Mouse (Mus musculus): ENCODE measurements at regions not wholly inside any gene's neighbourhood (a gene's known extent, or its start where the extent isn't known, plus 50 kb on each side); places are given as distances from the start of the nearest gene placed in this dataset.

- Histone ChIP-seq H3ac (ENCODE audit: control insufficient read depth, insufficient read length) (no peak overlapping the region), H3K4me2 (ENCODE audit: low read depth) (no peak overlapping the region), H3K4me3 (no peak overlapping the region), H3K27me3 (ENCODE audit: control insufficient read depth, insufficient read depth, insufficient read length) (no peaks in the 10 kb centered on the region), H3K79me2 (ENCODE audit: control insufficient read depth, insufficient read depth) (no peaks in the 10 kb centered on the region), H3K36me3 (ENCODE audit: control insufficient read depth, insufficient read depth) (no peaks in the 10 kb centered on the region)
- TF ChIP-seq POLR2AphosphoS2 (IDR thresholded peaks at IDR 0.05; ENCODE audit: insufficient read length, low read depth) (no peak), CEBPB (IDR thresholded peaks at IDR 0.05; ENCODE audit: insufficient read depth, poor library complexity, severe bottlenecking) (no peak), POLR2A (IDR thresholded peaks at IDR 0.05; ENCODE audit: insufficient read length, low read depth) (no peak), USF1 (IDR thresholded peaks at IDR 0.05; ENCODE audit: low read depth) (no peak), TCF12 (IDR thresholded peaks at IDR 0.05; ENCODE audit: insufficient read depth, poor library complexity, severe bottlenecking) (no peak), MAX (IDR thresholded peaks at IDR 0.05; ENCODE audit: low read depth) (no peak), MYOD1 (IDR thresholded peaks at IDR 0.05; ENCODE audit: control insufficient read depth in 1 of 3, insufficient read length in 2 of 3, low read depth in 2 of 3) (no peak), TCF3 (IDR thresholded peaks at IDR 0.05; ENCODE audit: insufficient read length, low read depth) (no peak)
These were observed 194.3 kb upstream of the Gm10131 start for GRCm38 (mm10) chr8:34305542-34306485.

GRCm38 (mm10) chr8:34303815-34304214 lies 192.3 kb upstream of the Gm10131 start:
- Histone ChIP-seq H3ac (ENCODE audit: control insufficient read depth, insufficient read length) (no peak overlapping the region), H3K36me3 (ENCODE audit: control insufficient read depth, insufficient read depth) (no peaks in the 10 kb centered on the region), H3K4me2 (ENCODE audit: low read depth) (no peak overlapping the region), H3K79me2 (ENCODE audit: control insufficient read depth, insufficient read depth) (no peaks in the 10 kb centered on the region), H3K27me3 (ENCODE audit: control insufficient read depth, insufficient read depth, insufficient read length) (no peaks in the 10 kb centered on the region), H3K4me3 (no peak overlapping the region)
- TF ChIP-seq REST (IDR thresholded peaks at IDR 0.05; ENCODE audit: insufficient read depth, insufficient read length) (no peak), POLR2AphosphoS2 (IDR thresholded peaks at IDR 0.05; ENCODE audit: insufficient read length, low read depth) (no peak), TCF12 (IDR thresholded peaks at IDR 0.05; ENCODE audit: insufficient read depth, poor library complexity, severe bottlenecking) (no peak), MYOG (IDR thresholded peaks at IDR 0.05; ENCODE audit: control insufficient read depth in 1 of 3, insufficient read depth in 1 of 3, insufficient read length in 2 of 3, low read depth in 2 of 3) (no peak), POLR2A (IDR thresholded peaks at IDR 0.05; ENCODE audit: insufficient read length, low read depth) (no peak), CEBPB (IDR thresholded peaks at IDR 0.05; ENCODE audit: insufficient read depth, poor library complexity, severe bottlenecking) (no peak), MYOD1 (IDR thresholded peaks at IDR 0.05; ENCODE audit: control insufficient read depth in 1 of 3, insufficient read length in 2 of 3, low read depth in 2 of 3) (no peak), MAX (IDR thresholded peaks at IDR 0.05; ENCODE audit: low read depth) (no peak), USF1 (IDR thresholded peaks at IDR 0.05; ENCODE audit: low read depth) (no peak), TCF3 (IDR thresholded peaks at IDR 0.05; ENCODE audit: insufficient read length, low read depth) (no peak)

- Histone ChIP-seq H3K4me3 (no peak overlapping the region), H3K36me3 (ENCODE audit: control insufficient read depth, insufficient read depth) (no peaks in the 10 kb centered on the region), H3ac (ENCODE audit: control insufficient read depth, insufficient read length) (no peak overlapping the region), H3K4me2 (ENCODE audit: low read depth) (no peak overlapping the region), H3K79me2 (ENCODE audit: control insufficient read depth, insufficient read depth) (no peaks in the 10 kb centered on the region), H3K27me3 (ENCODE audit: control insufficient read depth, insufficient read depth, insufficient read length) (no peaks in the 10 kb centered on the region)
- no peak for TF ChIP-seq MYOG (IDR thresholded peaks at IDR 0.05; ENCODE audit: control insufficient read depth in 1 of 3, insufficient read depth in 1 of 3, insufficient read length in 2 of 3, low read depth in 2 of 3)
- TF ChIP-seq MYOD1 (IDR thresholded peaks at IDR 0.05; ENCODE audit: control insufficient read depth in 1 of 3, insufficient read length in 2 of 3, low read depth in 2 of 3): no peak
- TF ChIP-seq CEBPB (IDR thresholded peaks at IDR 0.05; ENCODE audit: insufficient read depth, poor library complexity, severe bottlenecking): no peak
- no peak for TF ChIP-seq REST (IDR thresholded peaks at IDR 0.05; ENCODE audit: insufficient read depth, insufficient read length)
- no peak for TF ChIP-seq E2F4 (IDR thresholded peaks at IDR 0.05; ENCODE audit: insufficient read depth)
- no peak for TF ChIP-seq MAX (IDR thresholded peaks at IDR 0.05; ENCODE audit: low read depth)
- no peak for TF ChIP-seq POLR2A (IDR thresholded peaks at IDR 0.05; ENCODE audit: insufficient read length, low read depth)
- no peak for TF ChIP-seq SRF (IDR thresholded peaks at IDR 0.05; ENCODE audit: control insufficient read depth, insufficient read length, low read depth)
- no peak for TF ChIP-seq TCF3 (IDR thresholded peaks at IDR 0.05; ENCODE audit: insufficient read length, low read depth)
- TF ChIP-seq TCF12 (IDR thresholded peaks at IDR 0.05; ENCODE audit: insufficient read depth, poor library complexity, severe bottlenecking): no peak
- TF ChIP-seq USF1 (IDR thresholded peaks at IDR 0.05; ENCODE audit: low read depth): no peak
- no peak for TF ChIP-seq POLR2AphosphoS2 (IDR thresholded peaks at IDR 0.05; ENCODE audit: insufficient read length, low read depth)
These were observed 188.9 kb upstream of the Gm10131 start for GRCm38 (mm10) chr8:34300331-34300903.

- Histone ChIP-seq H3K4me2 (ENCODE audit: low read depth) (no peak overlapping the region), H3K27me3 (ENCODE audit: control insufficient read depth, insufficient read depth, insufficient read length) (no peaks in the 10 kb centered on the region), H3K79me2 (ENCODE audit: control insufficient read depth, insufficient read depth) (no peaks in the 10 kb centered on the region), H3ac (ENCODE audit: control insufficient read depth, insufficient read length) (no peak overlapping the region), H3K4me3 (no peak overlapping the region), H3K36me3 (ENCODE audit: control insufficient read depth, insufficient read depth) (no peaks in the 10 kb centered on the region)
- no peak for TF ChIP-seq POLR2A (IDR thresholded peaks at IDR 0.05; ENCODE audit: insufficient read length, low read depth)
- no peak for TF ChIP-seq REST (IDR thresholded peaks at IDR 0.05; ENCODE audit: insufficient read depth, insufficient read length)
- TF ChIP-seq E2F4 (IDR thresholded peaks at IDR 0.05; ENCODE audit: insufficient read depth): no peak
- TF ChIP-seq MAX (IDR thresholded peaks at IDR 0.05; ENCODE audit: low read depth): no peak
- TF ChIP-seq MYOG (IDR thresholded peaks at IDR 0.05; ENCODE audit: control insufficient read depth in 1 of 3, insufficient read depth in 1 of 3, insufficient read length in 2 of 3, low read depth in 2 of 3): no peak
- no peak for TF ChIP-seq TCF12 (IDR thresholded peaks at IDR 0.05; ENCODE audit: insufficient read depth, poor library complexity, severe bottlenecking)
- TF ChIP-seq MYOD1 (IDR thresholded peaks at IDR 0.05; ENCODE audit: control insufficient read depth in 1 of 3, insufficient read length in 2 of 3, low read depth in 2 of 3): no peak
- TF ChIP-seq TCF3 (IDR thresholded peaks at IDR 0.05; ENCODE audit: insufficient read length, low read depth): no peak
- TF ChIP-seq POLR2AphosphoS2 (IDR thresholded peaks at IDR 0.05; ENCODE audit: insufficient read length, low read depth): no peak
- TF ChIP-seq CEBPB (IDR thresholded peaks at IDR 0.05; ENCODE audit: insufficient read depth, poor library complexity, severe bottlenecking): no peak
- TF ChIP-seq USF1 (IDR thresholded peaks at IDR 0.05; ENCODE audit: low read depth): no peak
- no peak for TF ChIP-seq SRF (IDR thresholded peaks at IDR 0.05; ENCODE audit: control insufficient read depth, insufficient read length, low read depth)
These were observed 183.2 kb upstream of the Gm10131 start for GRCm38 (mm10) chr8:34294721-34295120.
